Mouse (Mus musculus) neural tube, embryonic 11.5 days (tissue): Measurements from ENCODE around the gene Ankle1. TPM values are rescaled to one million over a fixed set of nuclear protein-coding genes. Genes with fewer than 3 reads are reported as not detected.

ENCODE experiments used
- ATAC-seq: fragments of 200-750 bp; cut with Nextera tagmentation; 2 replicates; pipeline ENCODE4 v1.8.0; 2017; ENCODE audit warnings: moderate number of reproducible peaks, mild to moderate bottlenecking, moderate TSS enrichment, moderate library complexity; ENCODE audit not compliant: insufficient read depth, low FRiP score, low TSS enrichment
- DNase-seq: peaks from one replicate; pipeline ENCODE4 v3.0.0-alpha.2; 2015; ENCODE audit warnings: low spot score
- H3K27ac ChIP-seq: fragments of 300-500 bp; sonication (generic); 2 replicates; pipeline ENCODE4 v1.5.1; 2014; ENCODE audit warnings: low read depth, mild to moderate bottlenecking, low read length
- H3K27me3 ChIP-seq: fragments of 300-500 bp; sonication (generic); 2 replicates; pipeline ENCODE4 v1.6.1; 2014; ENCODE audit warnings: mild to moderate bottlenecking, low read length, mixed read lengths; ENCODE audit not compliant: control insufficient read depth, insufficient read depth
- H3K36me3 ChIP-seq: fragments of 300-500 bp; sonication (generic); 2 replicates; pipeline ENCODE4 v1.6.1; 2014; ENCODE audit warnings: mild to moderate bottlenecking, low read length, moderate library complexity, mixed read lengths; ENCODE audit not compliant: control insufficient read depth, insufficient read depth
- H3K4me1 ChIP-seq: fragments of 300-500 bp; sonication (generic); 2 replicates; pipeline ENCODE4 v1.6.1; 2014; ENCODE audit warnings: low read length, mixed read lengths; ENCODE audit not compliant: control insufficient read depth, insufficient read depth
- H3K4me2 ChIP-seq: fragments of 300-500 bp; sonication (generic); 2 replicates; pipeline ENCODE4 v1.6.1; 2014; ENCODE audit warnings: low read depth, mild to moderate bottlenecking, moderate library complexity
- H3K4me3 ChIP-seq: fragments of 300-500 bp; sonication (generic); 2 replicates; pipeline ENCODE4 v1.5.1; 2014; ENCODE audit warnings: low read depth, low read length
- H3K9ac ChIP-seq: fragments of 300-500 bp; sonication (generic); 2 replicates; pipeline ENCODE4 v1.6.1; 2014; ENCODE audit warnings: mild to moderate bottlenecking, low read length
- H3K9me3 ChIP-seq: fragments of 300-500 bp; sonication (generic); 2 replicates; pipeline ENCODE4 v1.6.1; 2016; ENCODE audit warnings: low read length; ENCODE audit not compliant: control insufficient read depth
- WGBS: fragments of 180-500 bp; shearing (Covaris S2); extraction: QIAGEN DNeasy Blood & Tissue Kit; methylation state at CpG from one replicate; pipeline ENCODE4 v1.1.7; 2014; 5-methylcytosine and 5-hydroxymethylcytosine counted together
- polyA plus RNA-seq: library from polyadenylated mRNA; unstranded; fragments of >200 nt; fragmentation: Nextera tagmentation; extraction: Ambion mirVana; gene quantifications from 2 replicates; pipeline ENCODE4 v1.2.1, GENCODE M21; 2014

Gene Ankle1
- polyA plus RNA-seq, 1 experiment from 2014 or later = 18.4 TPM

- no peaks in the 10 kb centered on the region for H3K27me3 ChIP-seq
- peak within 1 kb of the TSS; percentile 68 for H3K4me3 ChIP-seq
- H3K4me1 ChIP-seq = peaks cover 16% of the 10 kb centered on the region
- peak; percentile 82 for ATAC-seq
- H3K4me2 ChIP-seq = peak within 1 kb of the TSS; percentile 32
- no peaks in the 10 kb centered on the region for H3K9me3 ChIP-seq
- DNase-seq = peak; percentile 99
- under 1% methylated on average over 68 of the region's 68 CpGs for WGBS
- H3K27ac ChIP-seq = 0 out of 2 replicates have a peak within 1 kb of the TSS, but pooled peaks have one; percentile 60
- no peaks in the 10 kb centered on the region; the same call in 1 of the 2 replicates for H3K36me3 ChIP-seq
- H3K9ac ChIP-seq = peak within 1 kb of the TSS; percentile 52
These were observed 34.5 kb upstream of the Ankle1 start, which contains the start of gene Ocel1 for GRCm38 (mm10) chr8:71371236-71371848. Gene Ocel1 (plus strand): TSS chr8:71371298.

- Histone ChIP-seq H3K27ac (no peak overlapping the region), H3K36me3 (no peaks in the 10 kb centered on the region; the same call in 1 of the 2 replicates), H3K9me3 (no peaks in the 10 kb centered on the region), H3K4me1 (peaks cover 20% of the 10 kb centered on the region), H3K4me3 (no peak overlapping the region), H3K9ac (no peak overlapping the region), H3K4me2 (no peak overlapping the region), H3K27me3 (no peaks in the 10 kb centered on the region)
- no peak for DNase-seq
- WGBS = 84% methylated on average over 12 of the region's 12 CpGs
- ATAC-seq = no peak
These were observed 33.4 kb upstream of the Ankle1 start for GRCm38 (mm10) chr8:71372427-71372826.

GRCm38 (mm10) chr8:71373000-71373399 is 32.8 kb upstream of the Ankle1 start:
- Histone ChIP-seq H3K9me3 (no peaks in the 10 kb centered on the region), H3K4me2 (no peak overlapping the region), H3K4me3 (no peak overlapping the region), H3K4me1 (peaks cover 14% of the 10 kb centered on the region), H3K27me3 (no peaks in the 10 kb centered on the region), H3K9ac (no peak overlapping the region), H3K36me3 (no peaks in the 10 kb centered on the region; the same call in 1 of the 2 replicates), H3K27ac (no peak overlapping the region)
- ATAC-seq (no peak), DNase-seq (no peak)
- 90% methylated on average over 3 of the region's 3 CpGs for WGBS

GRCm38 (mm10) chr8:71374616-71375206 is 31.1 kb upstream of the Ankle1 start:
- Histone ChIP-seq H3K27me3 (no peaks in the 10 kb centered on the region), H3K4me3 (no peak overlapping the region), H3K36me3 (no peaks in the 10 kb centered on the region), H3K9me3 (no peaks in the 10 kb centered on the region), H3K4me2 (no peak overlapping the region), H3K4me1 (peaks cover 23% of the 10 kb centered on the region), H3K27ac (no peak overlapping the region), H3K9ac (no peak overlapping the region)
- 78% methylated on average over 17 of the region's 17 CpGs for WGBS
- ATAC-seq = no peak
- DNase-seq = no peak

- no peaks in the 10 kb centered on the region for H3K27me3 ChIP-seq
- H3K27ac ChIP-seq = peak overlapping the region; percentile 69
- no peaks in the 10 kb centered on the region for H3K36me3 ChIP-seq
- 7% methylated on average over 74 of the region's 74 CpGs for WGBS
- DNase-seq = peak; percentile 68
- peak overlapping the region; percentile 43; the same call in 1 of the 2 replicates for H3K9ac ChIP-seq
- peaks cover 24% of the 10 kb centered on the region for H3K4me1 ChIP-seq
- H3K9me3 ChIP-seq = no peaks in the 10 kb centered on the region
- H3K4me3 ChIP-seq = peak overlapping the region; percentile 20
- ATAC-seq = peak; percentile 13; the same call in 1 of the 2 replicates
- peak overlapping the region; percentile 46 for H3K4me2 ChIP-seq
These were observed 30.0 kb upstream of the Ankle1 start for GRCm38 (mm10) chr8:71375581-71376422.

GRCm38 (mm10) chr8:71376423-71377030 is 29.3 kb upstream of the Ankle1 start:
- peak overlapping the region; percentile 46 for H3K4me2 ChIP-seq
- H3K4me1 ChIP-seq = peaks cover 24% of the 10 kb centered on the region
- DNase-seq (no peak), ATAC-seq (no peak)
- H3K27me3 ChIP-seq = no peaks in the 10 kb centered on the region
- H3K9me3 ChIP-seq = no peaks in the 10 kb centered on the region
- no peaks in the 10 kb centered on the region for H3K36me3 ChIP-seq
- WGBS = 38% methylated on average over 8 of the region's 8 CpGs
- H3K9ac ChIP-seq = no peak overlapping the region; the same call in 1 of the 2 replicates
- peak overlapping the region; percentile 20; the same call in 1 of the 2 replicates for H3K4me3 ChIP-seq
- peak overlapping the region; percentile 69; the same call in 1 of the 2 replicates for H3K27ac ChIP-seq

- 0 out of 2 replicates have a peak overlapping the region, but pooled peaks have one; percentile 27 for H3K27ac ChIP-seq
- H3K4me2 ChIP-seq = peak overlapping the region; percentile 97
- DNase-seq (no peak), ATAC-seq (no peak)
- H3K27me3 ChIP-seq = no peaks in the 10 kb centered on the region
- peak overlapping the region; percentile 81 for H3K4me3 ChIP-seq
- peak overlapping the region; percentile 35 for H3K9ac ChIP-seq
- H3K4me1 ChIP-seq = peaks cover 36% of the 10 kb centered on the region
- H3K9me3 ChIP-seq = no peaks in the 10 kb centered on the region
- H3K36me3 ChIP-seq = no peaks in the 10 kb centered on the region
- WGBS = 45% methylated on average over 4 of the region's 4 CpGs
These were observed 26.8 kb upstream of the Ankle1 start for GRCm38 (mm10) chr8:71379008-71379407.

- WGBS = 47% methylated on average over 3 of the region's 3 CpGs
- ATAC-seq (no peak), DNase-seq (no peak)
- H3K27ac ChIP-seq = 0 out of 2 replicates have a peak overlapping the region, but pooled peaks have one; percentile 27
- peak overlapping the region; percentile 89 for H3K9ac ChIP-seq
- no peaks in the 10 kb centered on the region for H3K36me3 ChIP-seq
- H3K9me3 ChIP-seq = no peaks in the 10 kb centered on the region
- H3K27me3 ChIP-seq = no peaks in the 10 kb centered on the region
- H3K4me3 ChIP-seq = peak overlapping the region; percentile 81
- H3K4me1 ChIP-seq = peaks cover 36% of the 10 kb centered on the region
- peak overlapping the region; percentile 97 for H3K4me2 ChIP-seq
These were observed 26.2 kb upstream of the Ankle1 start for GRCm38 (mm10) chr8:71379512-71380075.
